ENCODE assay signal across 27 mouse cellular contexts in genomic region chr1:171770996-171771395, GRCm38 (mm10). TPM values are rescaled to one million over a fixed set of nuclear protein-coding genes. Genes with fewer than 3 reads are reported as not detected.
DNase-seq lines count a peak whose midpoint lies in the region; ATAC-seq lines count a peak whose summit lies in the region.
"Had no signal": no experiment of that assay in that cellular context is flagged by ENCODE, and none has a peak within 500 bp of the region (broad histone marks: within the 10 kb centered on the region; RNA-seq: fewer than 3 reads in every experiment).

No protein-coding gene starts in this region.

- DNase-seq in thymus, postnatal 14 days, result peak; percentile 21
- DNase-seq in thymus, postnatal 25 days, result no peak
- DNase-seq in naive thymus-derived CD4-positive, alpha-beta T cell, adult 2 months (ENCODE audit: low read depth), result peak; percentile 50
- DNase-seq in adrenal gland, adult 8-10 months, result no peak
- DNase-seq: adrenal gland, adult 2 months; adrenal gland, postnatal 25 days; cerebellum, adult 11-12 months; cerebellum, adult 8-10 months; cerebellum, postnatal 10 days; gastrocnemius, adult 2 months; gastrocnemius, postnatal 25 days; heart, adult 18-20 months; heart, postnatal 10 days; heart, postnatal 36 days had no signal

- 63% methylated on average over 6 of the region's 6 CpGs for WGBS in liver, embryonic 12.5 days (ENCODE audit: insufficient replicate concordance)
- WGBS in midbrain, embryonic 15.5 days, result 81% methylated on average over 6 of the region's 6 CpGs

- H3K9ac ChIP-seq in liver, embryonic 12.5 days, result no peak overlapping the region
- no peak overlapping the region for H3K9ac ChIP-seq in midbrain, embryonic 15.5 days
- H3K9ac ChIP-seq: forebrain, embryonic 13.5 days; heart, embryonic 12.5 days; heart, embryonic 15.5 days; hindbrain, embryonic 13.5 days had no signal

- H3K9me3 ChIP-seq in liver, embryonic 12.5 days (replicated peaks), result no peaks in the 10 kb centered on the region
- no peaks in the 10 kb centered on the region for H3K9me3 ChIP-seq in midbrain, embryonic 15.5 days
- H3K9me3 ChIP-seq: forebrain, embryonic 10.5 days; forebrain, embryonic 13.5 days; heart, embryonic 12.5 days; heart, embryonic 15.5 days; hindbrain, embryonic 10.5 days; hindbrain, embryonic 13.5 days had no signal

- no peak overlapping the region for H3K27ac ChIP-seq in liver, embryonic 12.5 days
- H3K27ac ChIP-seq in midbrain, embryonic 15.5 days, result no peak overlapping the region
- H3K27ac ChIP-seq: forebrain, embryonic 10.5 days; forebrain, embryonic 13.5 days; gastrocnemius, adult 2 months; heart, embryonic 15.5 days; hindbrain, embryonic 10.5 days; hindbrain, embryonic 13.5 days had no signal

- H3K4me3 ChIP-seq in liver, embryonic 12.5 days, result no peak overlapping the region
- no peak overlapping the region for H3K4me3 ChIP-seq in midbrain, embryonic 15.5 days
- H3K4me3 ChIP-seq: forebrain, embryonic 10.5 days; forebrain, embryonic 13.5 days; gastrocnemius, adult 2 months; heart, embryonic 12.5 days; heart, embryonic 15.5 days; hindbrain, embryonic 10.5 days; hindbrain, embryonic 13.5 days had no signal

- no peaks in the 10 kb centered on the region for H3K27me3 ChIP-seq in liver, embryonic 12.5 days (replicated peaks)
- no peaks in the 10 kb centered on the region for H3K27me3 ChIP-seq in midbrain, embryonic 15.5 days (replicated peaks)
- H3K27me3 ChIP-seq: forebrain, embryonic 13.5 days; heart, embryonic 12.5 days; heart, embryonic 15.5 days; hindbrain, embryonic 13.5 days had no signal

- no peaks in the 10 kb centered on the region for H3K4me1 ChIP-seq in liver, embryonic 12.5 days
- no peaks in the 10 kb centered on the region for H3K4me1 ChIP-seq in midbrain, embryonic 15.5 days
- H3K4me1 ChIP-seq: forebrain, embryonic 13.5 days; heart, embryonic 12.5 days; hindbrain, embryonic 10.5 days; hindbrain, embryonic 13.5 days had no signal

- peak; percentile 42 for ATAC-seq in CD4-positive, CD25-positive, alpha-beta regulatory T cell, adult 4 months
- ATAC-seq in activated CD4-positive, CD25-positive, alpha-beta regulatory T cell, adult 4 months, result peak; percentile 43
- no peak for ATAC-seq in liver, embryonic 12.5 days
- ATAC-seq in midbrain, embryonic 15.5 days (replicated peaks), result no peak
- ATAC-seq: forebrain, embryonic 13.5 days; forebrain, embryonic 16.5 days; hindbrain, embryonic 16.5 days had no signal

- H3K36me3 ChIP-seq in liver, embryonic 12.5 days, result no peaks in the 10 kb centered on the region
- H3K36me3 ChIP-seq in midbrain, embryonic 15.5 days (replicated peaks), result no peaks in the 10 kb centered on the region
- H3K36me3 ChIP-seq: forebrain, embryonic 10.5 days; heart, embryonic 12.5 days; heart, embryonic 15.5 days; hindbrain, embryonic 10.5 days; hindbrain, embryonic 13.5 days had no signal

- H3K4me2 ChIP-seq in liver, embryonic 12.5 days, result no peak overlapping the region
- H3K4me2 ChIP-seq in midbrain, embryonic 15.5 days, result no peak overlapping the region
- H3K4me2 ChIP-seq: forebrain, embryonic 13.5 days; heart, embryonic 12.5 days; heart, embryonic 15.5 days; hindbrain, embryonic 13.5 days had no signal

RNA-seq across cellular contexts. Expression of gene Slamf1, which starts 4.1 kb away (rescaled TPM):
- polyA plus RNA-seq in CD4-positive, CD25-positive, alpha-beta regulatory T cell, adult 4 months (2017; shearing (Covaris generic)), result 10 to 100 TPM; 72.6 to 97.4 TPM
- polyA plus RNA-seq in activated CD4-positive, CD25-positive, alpha-beta regulatory T cell, adult 4 months (2017; shearing (Covaris generic)), result 10 to 100 TPM; 68.6 to 72.1 TPM
- polyA plus RNA-seq in liver, embryonic 12.5 days (2016; fragmentation: Nextera tagmentation; extraction: Ambion mirVana), result 2.2 and 2.7 TPM in 2 replicates
- 0.10 and 0.19 TPM in 2 replicates for polyA plus RNA-seq in midbrain, embryonic 15.5 days (2015; fragmentation: Nextera tagmentation; extraction: Ambion mirVana)
- total RNA-seq in adrenal gland, adult 8-10 months (2022), result under 1 TPM in 3 of 4 experiments, not detected in 1; 0.11 to 0.17 (median 0.15) TPM
- total RNA-seq: adrenal gland, adult 2 months; adrenal gland, postnatal 25 days; gastrocnemius, adult 2 months; gastrocnemius, postnatal 25 days had no signal
- polyA plus RNA-seq: C2C12 had no signal

Comparison
In these comparisons a context has a peak if more than half of its experiments do, and no peak if none do; other contexts are left out.
1. DNase-seq: peak in thymus, postnatal 14 days (single experiment) and naive thymus-derived CD4-positive, alpha-beta T cell, adult 2 months (single experiment); none in thymus, postnatal 25 days (single experiment) and adrenal gland, adult 8-10 months (single experiment).
2. ATAC-seq: peak in CD4-positive, CD25-positive, alpha-beta regulatory T cell, adult 4 months (single experiment) and activated CD4-positive, CD25-positive, alpha-beta regulatory T cell, adult 4 months (single experiment); none in liver, embryonic 12.5 days (single experiment) and midbrain, embryonic 15.5 days (single experiment).
3. RNA of gene Slamf1, which starts 4.1 kb away (polyA plus RNA-seq): 72.6 to 97.4 TPM in CD4-positive, CD25-positive, alpha-beta regulatory T cell, adult 4 months and 68.6 to 72.1 TPM in activated CD4-positive, CD25-positive, alpha-beta regulatory T cell, adult 4 months; 2.2 to 2.7 TPM in liver, embryonic 12.5 days and 0.10 to 0.19 TPM in midbrain, embryonic 15.5 days; every median in the first group is over 10 times any median in the second.